Mouse (Mus musculus) ES-Bruce4 (cell line): Measurements from ENCODE around the gene Luzp1. TPM values are rescaled to one million over a fixed set of nuclear protein-coding genes. Genes with fewer than 3 reads are reported as not detected.

ENCODE experiments used
- H3K27ac ChIP-seq: 2 replicates; pipeline ENCODE4 v1.5.1; 2012; ENCODE audit warnings: low read length, inconsistent platforms; ENCODE audit not compliant: insufficient read depth
- H3K27me3 ChIP-seq: 2 replicates; pipeline ENCODE4 v1.6.1; 2012; ENCODE audit warnings: mild to moderate bottlenecking, low read length, inconsistent platforms; ENCODE audit not compliant: control insufficient read depth, poor library complexity, insufficient read depth, severe bottlenecking
- H3K36me3 ChIP-seq: 2 replicates; pipeline ENCODE4 v1.6.1; 2012; ENCODE audit warnings: inconsistent platforms, mild to moderate bottlenecking, low read length, moderate library complexity; ENCODE audit not compliant: control insufficient read depth, poor library complexity, insufficient read depth, severe bottlenecking
- H3K4me1 ChIP-seq: one replicate; pipeline ENCODE4 v1.8.1; 2011; ENCODE audit warnings: low read length; ENCODE audit not compliant: control insufficient read depth, insufficient read depth
- H3K4me3 ChIP-seq: 2 replicates; pipeline ENCODE4 v1.5.1; 2011; ENCODE audit warnings: low read depth, mild to moderate bottlenecking, low read length
- H3K9ac ChIP-seq: 2 replicates; pipeline ENCODE4 v1.6.1; 2012; ENCODE audit warnings: low read depth, mild to moderate bottlenecking, inconsistent platforms; ENCODE audit not compliant: poor library complexity, severe bottlenecking
- H3K9me3 ChIP-seq: replicated peaks from 2 replicates; pipeline ENCODE4 v1.6.1; 2012; ENCODE audit warnings: mild to moderate bottlenecking, low read length, inconsistent platforms; ENCODE audit not compliant: control insufficient read depth, poor library complexity, insufficient read depth, severe bottlenecking
- CTCF ChIP-seq: IDR thresholded peaks from one replicate; pipeline ENCODE4 v1.8.1; 2011; ENCODE audit warnings: low read depth, low read length
- EP300 ChIP-seq: IDR thresholded peaks from 2 replicates; pipeline ENCODE4 v1.6.1; 2011; ENCODE audit warnings: low read depth, low read length; ENCODE audit not compliant: insufficient read depth
- POLR2A ChIP-seq: IDR thresholded peaks from one replicate; pipeline ENCODE4 v1.8.1; 2011; ENCODE audit warnings: low read length; ENCODE audit not compliant: insufficient read depth
- polyA plus RNA-seq: library from polyadenylated mRNA; stranded (reverse); fragments of >200 nt; gene quantifications from 2 replicates; pipeline ENCODE4 v1.2.4, GENCODE M21; 2011; ENCODE audit warnings: low read depth; ENCODE audit not compliant: missing spikeins, insufficient read depth, insufficient read length

Gene Luzp1
- polyA plus RNA-seq, 1 experiment: 73.0 TPM

DNA sequence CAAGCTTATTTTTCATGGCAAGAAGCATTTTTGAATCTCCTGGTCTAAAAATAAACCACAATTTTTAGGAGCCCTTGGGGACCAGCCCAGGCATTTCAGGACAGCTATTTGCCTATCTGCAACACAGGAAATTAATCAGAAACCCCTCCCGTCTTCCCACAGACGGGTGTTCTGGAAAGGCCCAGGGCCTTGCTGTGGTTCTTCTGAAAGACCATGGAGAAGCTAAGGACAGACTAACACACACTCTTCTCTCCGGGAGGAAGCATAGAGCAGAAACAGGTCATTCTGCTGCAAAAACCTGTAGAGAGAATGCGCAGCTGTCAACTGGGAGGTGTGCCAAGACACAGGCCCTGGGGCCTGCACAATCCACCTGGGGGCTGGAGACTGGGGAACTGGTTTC is 3.3 kb upstream of the Luzp1 start:
- Histone ChIP-seq H3K36me3 (no peaks in the 10 kb centered on the region), H3K4me1 (peaks cover 6% of the 10 kb centered on the region), H3K9ac (no peak overlapping the region), H3K27ac (no peak overlapping the region), H3K27me3 (no peaks in the 10 kb centered on the region), H3K4me3 (no peak overlapping the region), H3K9me3 (no peaks in the 10 kb centered on the region)
- TF ChIP-seq POLR2A (no peak), CTCF (no peak), EP300 (no peak)

DNA sequence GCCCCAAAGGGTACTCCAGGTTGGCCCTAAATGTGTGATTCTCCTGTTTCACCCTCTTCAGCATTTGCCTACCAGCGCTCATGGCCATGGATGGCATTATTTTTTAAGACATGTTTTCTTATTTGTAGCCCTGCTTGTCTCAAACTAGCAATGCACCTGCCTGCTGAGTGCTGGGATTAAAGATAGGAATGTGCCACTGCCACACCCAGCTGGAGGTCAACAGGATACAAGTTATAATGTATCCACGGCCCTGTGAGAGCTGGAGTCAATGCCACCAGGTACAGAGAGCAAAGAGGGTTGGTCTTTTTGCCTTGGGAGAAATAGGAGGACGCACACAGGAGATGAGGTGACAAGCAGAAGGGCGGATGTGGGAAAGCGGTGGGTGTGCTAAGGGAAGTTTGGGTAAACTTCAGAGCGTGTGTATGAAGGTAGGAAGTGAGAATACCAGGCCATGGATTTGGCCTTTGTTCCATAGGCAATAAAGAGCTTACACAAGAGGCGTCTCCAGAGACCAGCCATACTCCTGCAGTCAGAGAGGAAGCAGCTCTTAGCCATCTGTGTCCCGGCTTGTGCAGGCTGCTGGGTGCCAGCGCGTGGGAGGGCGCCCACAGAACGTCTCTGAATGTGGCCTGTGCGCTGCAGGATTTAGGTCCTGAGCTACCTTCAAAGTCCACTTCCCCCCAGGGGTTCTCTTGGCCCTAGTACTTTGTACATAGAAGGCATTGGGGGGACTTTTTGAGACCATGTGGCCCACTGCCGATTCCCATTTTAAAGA is 821 bp upstream of the Luzp1 start:
- peak overlapping the region; percentile 85 for H3K4me3 ChIP-seq
- TF ChIP-seq POLR2A (no peak), CTCF (no peak), EP300 (no peak)
- H3K27ac ChIP-seq: peak overlapping the region; percentile 62
- H3K36me3 ChIP-seq: no peaks in the 10 kb centered on the region
- H3K27me3 ChIP-seq: no peaks in the 10 kb centered on the region
- H3K9ac ChIP-seq: peak overlapping the region; percentile 42
- H3K9me3 ChIP-seq: no peaks in the 10 kb centered on the region
- peaks cover 6% of the 10 kb centered on the region for H3K4me1 ChIP-seq

DNA sequence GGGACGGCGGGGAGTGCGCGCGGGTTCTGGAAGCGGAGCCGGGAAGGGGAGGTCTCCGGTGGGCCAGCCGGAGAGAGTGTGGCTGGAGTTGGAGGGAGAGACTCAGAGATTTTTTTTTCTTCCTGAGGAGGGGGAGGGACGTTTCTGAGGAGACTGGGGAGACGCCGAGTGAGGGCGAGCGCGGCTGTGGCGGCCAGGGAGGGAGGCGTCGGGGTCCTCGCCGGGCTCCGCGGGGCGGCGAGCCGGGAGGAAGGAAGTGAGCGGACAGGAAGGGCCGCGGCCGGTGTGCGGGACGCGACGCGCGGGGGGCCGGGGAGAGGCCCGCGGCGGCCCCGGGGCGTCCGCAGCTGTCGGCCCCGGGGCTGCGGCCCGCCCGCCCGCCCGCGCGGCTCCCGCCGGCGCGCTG is 383 bp downstream of the Luzp1 start:
- peaks cover 5% of the 10 kb centered on the region for H3K4me1 ChIP-seq
- peak overlapping the region; percentile 96 for H3K9ac ChIP-seq
- no peaks in the 10 kb centered on the region for H3K27me3 ChIP-seq
- H3K27ac ChIP-seq: peak overlapping the region; percentile 22; the same call in 1 of the 2 replicates
- no peaks in the 10 kb centered on the region for H3K36me3 ChIP-seq
- H3K9me3 ChIP-seq: no peaks in the 10 kb centered on the region
- TF ChIP-seq POLR2A (no peak), CTCF (no peak), EP300 (no peak)
- peak overlapping the region; percentile 90 for H3K4me3 ChIP-seq

DNA sequence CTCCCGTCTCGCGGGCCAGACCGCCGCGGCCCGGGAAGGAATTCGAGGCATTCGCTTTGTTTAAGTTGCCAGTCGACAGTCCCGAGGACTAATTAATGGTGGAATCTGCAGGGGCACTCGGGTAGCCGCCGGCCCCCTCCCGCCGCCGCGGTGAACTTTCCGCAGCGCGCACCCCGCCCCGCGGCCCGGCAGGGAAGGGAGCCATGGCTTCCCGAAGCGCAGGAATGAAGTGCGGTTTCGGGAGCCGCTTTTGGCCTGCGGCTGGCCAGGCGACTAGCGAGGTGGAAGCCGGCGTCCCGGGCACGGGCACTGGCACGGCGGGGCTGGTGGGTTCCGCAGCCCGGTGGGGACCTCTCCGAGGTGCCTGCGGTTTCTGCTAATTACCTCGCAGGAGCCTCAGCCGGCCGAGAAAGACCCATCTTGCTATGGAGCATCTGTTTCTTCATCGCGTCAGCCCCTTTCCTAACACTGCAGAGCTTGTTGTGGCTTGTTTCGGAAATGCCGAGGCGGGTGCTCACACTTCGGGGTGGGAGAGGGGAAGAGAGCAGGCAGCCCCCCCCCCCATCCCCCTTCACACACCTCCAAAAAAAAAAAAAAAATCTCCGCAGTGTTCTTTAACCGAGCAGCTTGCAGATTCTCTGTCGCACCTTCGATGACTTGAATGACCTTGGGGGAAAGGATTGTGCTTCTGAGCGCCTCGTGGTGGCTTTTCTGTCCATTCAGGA is 948 bp downstream of the Luzp1 start:
- Histone ChIP-seq H3K4me3 (peak overlapping the region; percentile 90), H3K27ac (no peak overlapping the region), H3K4me1 (peaks cover 5% of the 10 kb centered on the region), H3K27me3 (no peaks in the 10 kb centered on the region), H3K9me3 (no peaks in the 10 kb centered on the region), H3K9ac (peak overlapping the region; percentile 96), H3K36me3 (no peaks in the 10 kb centered on the region; the same call in 1 of the 2 replicates)
- no peak for TF ChIP-seq CTCF
- TF ChIP-seq POLR2A: no peak
- no peak for TF ChIP-seq EP300

DNA sequence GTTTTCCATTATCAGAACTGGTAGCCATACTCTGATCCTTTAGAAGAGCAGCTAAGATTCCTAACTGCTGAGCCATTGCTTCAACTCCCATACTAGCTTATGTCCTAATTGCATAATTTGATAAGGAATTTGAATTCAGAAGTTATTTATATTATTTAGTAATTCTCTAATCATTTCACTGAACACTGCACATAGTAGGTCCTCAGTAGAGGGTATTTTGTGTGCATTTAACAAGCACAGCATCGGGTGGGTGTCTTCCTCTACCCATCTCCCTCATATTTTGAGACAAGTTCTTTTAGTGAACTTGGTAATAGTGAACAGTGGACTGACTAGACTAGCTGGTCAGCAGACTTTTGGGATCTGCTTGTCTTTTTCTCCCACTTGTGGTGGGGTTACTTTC is 7.1 kb downstream of the Luzp1 start:
- H3K36me3 ChIP-seq: no peaks in the 10 kb centered on the region; the same call in 1 of the 2 replicates

DNA sequence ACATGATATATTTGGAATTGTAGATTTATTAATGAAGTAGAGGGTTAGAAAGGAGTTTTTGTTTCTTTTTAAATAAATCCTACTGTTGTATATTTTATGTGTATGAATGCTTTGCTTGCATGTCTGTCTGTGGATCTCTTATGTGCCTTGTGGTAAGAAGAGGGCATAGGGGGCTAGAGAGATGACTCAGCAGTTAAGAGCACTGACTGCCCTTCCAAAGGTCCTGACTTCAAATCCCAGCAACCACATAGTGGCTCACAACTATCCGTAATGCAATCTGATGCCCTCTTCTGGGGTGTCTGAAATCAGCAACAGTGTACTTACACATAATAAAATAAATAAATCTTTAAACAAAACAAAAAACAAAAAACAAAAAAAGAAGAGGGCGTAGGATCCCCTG is 17.0 kb downstream of the Luzp1 start:
- H3K27ac ChIP-seq: no peak overlapping the region
- no peaks in the 10 kb centered on the region for H3K4me1 ChIP-seq
- H3K9me3 ChIP-seq: no peaks in the 10 kb centered on the region
- no peak overlapping the region for H3K9ac ChIP-seq
- no peak overlapping the region for H3K4me3 ChIP-seq
- no peaks in the 10 kb centered on the region for H3K27me3 ChIP-seq
- TF ChIP-seq CTCF: no peak
- TF ChIP-seq EP300: no peak
- TF ChIP-seq POLR2A: no peak
- H3K36me3 ChIP-seq: no peaks in the 10 kb centered on the region

More for the DNA sequence above, 7.1 kb downstream of the Luzp1 start:
- Histone ChIP-seq H3K4me3 (no peak overlapping the region), H3K9ac (no peak overlapping the region), H3K4me1 (no peaks in the 10 kb centered on the region), H3K9me3 (no peaks in the 10 kb centered on the region), H3K27ac (no peak overlapping the region), H3K27me3 (no peaks in the 10 kb centered on the region)
- TF ChIP-seq CTCF (no peak), EP300 (no peak), POLR2A (no peak)
